Mouse (Mus musculus) small intestine, adult 2 months (tissue): ENCODE data around the gene Serpinf2.

Experiments used
- CTCF ChIP-seq: fragments of 200-500 bp; IDR thresholded peaks from 2 replicates; pipeline ENCODE4 v1.5.1; 2012; ENCODE audit warnings: low read depth, mild to moderate bottlenecking, control low read depth, inconsistent platforms, low read length, moderate library complexity, mixed read lengths; ENCODE audit not compliant: insufficient replicate concordance, insufficient read length; ENCODE audit errors: extremely low read depth
- POLR2A ChIP-seq: fragments of 200-500 bp; IDR thresholded peaks from 2 replicates; pipeline ENCODE4 v1.6.1; 2012; ENCODE audit warnings: low read depth, mild to moderate bottlenecking, control low read depth, inconsistent platforms, low read length, moderate library complexity

- TF ChIP-seq CTCF: no peak
- no peak for TF ChIP-seq POLR2A
These were observed 29.5 kb downstream of the Serpinf2 start for GRCm38 (mm10) chr11:75409679-75410575.
